Mouse (Mus musculus): ENCODE measurements at regions not wholly inside any gene's neighbourhood (a gene's known extent, or its start where the extent isn't known, plus 50 kb on each side); places are given as distances from the start of the nearest gene placed in this dataset.
A peak's percentile ranks its signal among the peaks of the same experiment; 100 is the strongest.

- no peak for DNase-seq (ENCODE audit: low read depth, low spot score)
Observed at GRCm38 (mm10) chr4:131272060-131272459, 327.9 kb downstream of the Matn1 start.

GRCm38 (mm10) chr4:131293560-131293959 is 349.4 kb downstream of the Matn1 start:
- no peak for DNase-seq (ENCODE audit: low read depth, low spot score)

- no peak for DNase-seq (ENCODE audit: low read depth, low spot score)
Observed at GRCm38 (mm10) chr4:131298011-131298674, 354.0 kb downstream of the Matn1 start.

- DNase-seq (ENCODE audit: low read depth, low spot score) = no peak
Observed at GRCm38 (mm10) chr4:131303936-131304335, 359.8 kb downstream of the Matn1 start.

GRCm38 (mm10) chr4:131304361-131304777 is 360.2 kb downstream of the Matn1 start:
- DNase-seq (ENCODE audit: low read depth, low spot score) = no peak

- no peak for DNase-seq (ENCODE audit: low read depth, low spot score)
Observed at GRCm38 (mm10) chr4:131314231-131314630, 370.0 kb downstream of the Matn1 start.

- no peak for DNase-seq (ENCODE audit: low read depth, low spot score)
Observed at GRCm38 (mm10) chr4:131316041-131316440, 371.9 kb downstream of the Matn1 start.

- DNase-seq (ENCODE audit: low read depth, low spot score) = no peak
Observed at GRCm38 (mm10) chr4:131322323-131322722, 378.1 kb downstream of the Matn1 start.

- no peak for DNase-seq (ENCODE audit: low read depth, low spot score)
Observed at GRCm38 (mm10) chr4:131324486-131324885, 380.3 kb downstream of the Matn1 start.

- no peak for DNase-seq (ENCODE audit: low read depth, low spot score)
Observed at GRCm38 (mm10) chr4:131325200-131325599, 381.0 kb downstream of the Matn1 start.

- DNase-seq (ENCODE audit: low read depth, low spot score) = no peak
Observed at GRCm38 (mm10) chr4:131325609-131326008, 381.4 kb downstream of the Matn1 start.

- no peak for DNase-seq (ENCODE audit: low read depth, low spot score)
Observed at GRCm38 (mm10) chr4:131329398-131329797, 385.2 kb downstream of the Matn1 start.

GRCm38 (mm10) chr4:131331646-131332045 is 387.5 kb downstream of the Matn1 start:
- no peak for DNase-seq (ENCODE audit: low read depth, low spot score)

- DNase-seq (ENCODE audit: low read depth, low spot score) = no peak
Observed at GRCm38 (mm10) chr4:131336801-131337200, 392.6 kb downstream of the Matn1 start.

- no peak for DNase-seq (ENCODE audit: low read depth, low spot score)
Observed at GRCm38 (mm10) chr4:131340993-131341695, 397.0 kb downstream of the Matn1 start.

GRCm38 (mm10) chr4:131346727-131347126 is 402.5 kb downstream of the Matn1 start:
- no peak for DNase-seq (ENCODE audit: low read depth, low spot score)

GRCm38 (mm10) chr4:131350268-131350667 is 406.1 kb downstream of the Matn1 start:
- DNase-seq (ENCODE audit: low read depth, low spot score) = no peak

- no peak for DNase-seq (ENCODE audit: low read depth, low spot score)
Observed at GRCm38 (mm10) chr4:131354908-131355307, 410.7 kb downstream of the Matn1 start.

GRCm38 (mm10) chr4:131355526-131355991 is 411.4 kb downstream of the Matn1 start:
- DNase-seq (ENCODE audit: low read depth, low spot score) = no peak

GRCm38 (mm10) chr4:131356316-131356715 is 412.1 kb downstream of the Matn1 start:
- DNase-seq (ENCODE audit: low read depth, low spot score) = no peak

- DNase-seq (ENCODE audit: low read depth, low spot score) = no peak
Observed at GRCm38 (mm10) chr4:131363030-131363429, 418.8 kb downstream of the Matn1 start.

- peak; percentile 74 for DNase-seq (ENCODE audit: low read depth, low spot score)
Observed at GRCm38 (mm10) chr4:131364671-131365252, 420.6 kb downstream of the Matn1 start.

- no peak for DNase-seq (ENCODE audit: low read depth, low spot score)
Observed at GRCm38 (mm10) chr4:131366006-131366405, 421.8 kb downstream of the Matn1 start.

Data from ZHBTc4 (cell line).